Mouse (Mus musculus) midbrain, embryonic 10.5 days (tissue): Measurements from ENCODE around the gene Plet1. TPM values are rescaled to one million over a fixed set of nuclear protein-coding genes. Genes with fewer than 3 reads are reported as not detected.

Experiments used
- DNase-seq: peaks from one replicate; pipeline ENCODE4 v3.0.0-alpha.2; 2017; ENCODE audit warnings: low spot score
- H3K27ac ChIP-seq: fragments of 300-500 bp; sonication (generic); replicated peaks from 2 replicates; pipeline ENCODE4 v1.5.1; 2016; ENCODE audit warnings: mild to moderate bottlenecking
- H3K27me3 ChIP-seq: fragments of 300-500 bp; sonication (generic); 2 replicates; pipeline ENCODE4 v1.6.1; 2016; ENCODE audit warnings: low read depth, mild to moderate bottlenecking; ENCODE audit not compliant: poor library complexity, severe bottlenecking
- H3K36me3 ChIP-seq: fragments of 300-500 bp; sonication (generic); 2 replicates; pipeline ENCODE4 v1.6.1; 2016; ENCODE audit warnings: mild to moderate bottlenecking, moderate library complexity
- H3K4me1 ChIP-seq: fragments of 300-500 bp; sonication (generic); 2 replicates; pipeline ENCODE4 v1.6.1; 2016
- H3K4me3 ChIP-seq: fragments of 300-500 bp; sonication (generic); 2 replicates; pipeline ENCODE4 v1.5.1; 2016; ENCODE audit warnings: mild to moderate bottlenecking, moderate library complexity
- H3K9me3 ChIP-seq: fragments of 300-500 bp; sonication (generic); replicated peaks from 2 replicates; pipeline ENCODE4 v1.6.1; 2016; ENCODE audit warnings: mild to moderate bottlenecking
- WGBS: fragments of 180-500 bp; shearing (Covaris S2); methylation state at CpG from one replicate; pipeline ENCODE4 v1.1.7; 2016; 5-methylcytosine and 5-hydroxymethylcytosine counted together
- polyA plus RNA-seq: library from polyadenylated mRNA; unstranded; fragments of >200 nt; fragmentation: Nextera tagmentation; extraction: Ambion mirVana; gene quantifications from 2 replicates; pipeline ENCODE4 v1.2.1, GENCODE M21; 2016

Gene Plet1
- polyA plus RNA-seq, 1 experiment from 2014 or later, result 0.36 TPM

DNA sequence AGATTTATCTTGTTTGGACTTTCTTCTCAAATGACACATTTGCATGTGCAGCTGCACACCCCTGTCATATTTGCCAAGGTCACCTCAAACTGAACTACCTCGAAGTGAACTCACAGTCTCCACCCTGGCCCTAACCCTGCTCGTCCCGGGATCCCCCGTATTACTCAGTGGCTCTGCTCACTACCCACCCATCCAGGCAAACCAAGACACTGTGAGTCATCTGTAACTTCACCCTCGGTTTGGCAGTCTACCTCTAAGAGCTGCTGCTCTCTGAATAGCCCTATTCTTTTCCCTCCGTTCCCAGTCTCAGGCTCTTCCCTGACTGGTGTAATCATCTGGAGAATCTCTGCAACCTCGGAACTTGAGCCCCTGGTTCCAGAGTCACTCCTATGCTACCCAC is 17.7 kb upstream of the Plet1 start:
- no peak overlapping the region for H3K4me3 ChIP-seq
- no peaks in the 10 kb centered on the region for H3K36me3 ChIP-seq
- H3K9me3 ChIP-seq, result no peaks in the 10 kb centered on the region
- 0 out of 2 replicates have a peak, but pooled peaks cover 5% of the 10 kb centered on the region for H3K27me3 ChIP-seq
- H3K4me1 ChIP-seq, result peaks cover 19% of the 10 kb centered on the region
- no peak overlapping the region for H3K27ac ChIP-seq
- no peak for DNase-seq
- WGBS, result 74% methylated on average over 7 of the region's 7 CpGs

DNA sequence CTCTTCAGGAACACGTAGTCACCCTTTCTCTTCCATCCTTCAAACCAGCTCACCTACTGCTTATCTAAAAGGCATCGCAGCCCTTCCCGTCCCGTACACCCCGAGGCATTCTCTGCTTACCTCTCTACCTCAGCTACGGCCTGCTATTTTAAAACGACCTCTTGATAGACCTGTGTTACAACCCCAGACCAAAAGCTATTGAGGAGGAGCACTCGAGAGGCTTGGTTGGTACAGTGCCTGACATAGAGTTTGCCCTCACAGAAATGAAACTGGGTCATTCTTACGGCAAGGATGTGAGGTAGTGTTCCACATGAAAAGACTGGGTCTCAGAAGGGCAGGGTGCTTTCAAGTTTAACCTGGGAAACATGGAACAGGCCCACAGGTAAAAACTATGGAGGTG is 17.1 kb upstream of the Plet1 start:
- Histone ChIP-seq H3K27ac (no peak overlapping the region), H3K4me3 (no peak overlapping the region), H3K27me3 (0 out of 2 replicates have a peak, but pooled peaks cover 5% of the 10 kb centered on the region), H3K9me3 (no peaks in the 10 kb centered on the region), H3K4me1 (peaks cover 19% of the 10 kb centered on the region), H3K36me3 (no peaks in the 10 kb centered on the region)
- no peak for DNase-seq
- WGBS, result 93% methylated on average over 9 of the region's 9 CpGs

DNA sequence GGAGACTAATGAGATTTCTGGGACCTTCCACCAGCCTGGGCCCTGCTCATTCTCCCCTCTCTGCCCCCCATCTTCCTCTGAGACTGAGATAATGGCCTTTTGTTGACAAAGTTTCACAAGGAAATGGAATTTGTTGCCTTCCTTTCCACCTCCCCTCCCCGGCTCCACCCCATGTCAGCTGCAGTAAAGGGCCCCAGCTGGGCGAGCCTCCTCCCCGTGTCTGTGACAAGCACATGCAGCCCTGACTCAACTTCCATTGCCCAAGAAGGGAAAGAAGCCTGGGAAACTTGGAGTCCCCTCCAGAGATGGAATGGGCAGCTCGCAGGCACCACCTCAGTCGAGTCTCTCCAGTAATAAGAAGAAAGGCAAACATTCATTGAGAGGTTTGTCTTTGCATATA is 15.5 kb upstream of the Plet1 start:
- Histone ChIP-seq H3K9me3 (no peaks in the 10 kb centered on the region), H3K4me3 (no peak overlapping the region), H3K4me1 (peaks cover 19% of the 10 kb centered on the region), H3K27me3 (0 out of 2 replicates have a peak, but pooled peaks cover 6% of the 10 kb centered on the region), H3K36me3 (no peaks in the 10 kb centered on the region), H3K27ac (peak overlapping the region; percentile 46; the same call in 1 of the 2 replicates)
- WGBS, result 10% methylated on average over 5 of the region's 5 CpGs
- no peak for DNase-seq

DNA sequence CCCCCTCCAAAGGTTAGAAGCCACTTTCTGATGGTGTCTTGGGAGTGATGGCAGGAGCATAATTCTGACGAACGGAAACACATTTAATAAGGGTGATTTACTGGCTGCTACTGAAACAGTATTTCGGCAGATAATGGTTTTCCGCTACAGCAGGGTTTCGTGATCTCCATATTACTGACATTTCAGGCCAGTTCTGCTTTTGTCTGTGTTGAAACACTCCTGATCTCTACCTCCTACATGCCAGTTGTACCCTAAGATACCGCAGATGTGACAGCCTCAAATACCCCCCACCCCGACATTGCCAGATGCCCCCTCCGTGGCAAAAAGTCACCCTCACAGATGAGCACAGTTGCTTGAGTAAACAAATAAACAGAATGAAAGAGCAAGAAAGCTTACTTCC is 14.8 kb upstream of the Plet1 start:
- Histone ChIP-seq H3K27me3 (0 out of 2 replicates have a peak, but pooled peaks cover 9% of the 10 kb centered on the region), H3K27ac (no peak overlapping the region), H3K4me3 (no peak overlapping the region), H3K9me3 (no peaks in the 10 kb centered on the region), H3K4me1 (peaks cover 19% of the 10 kb centered on the region), H3K36me3 (no peaks in the 10 kb centered on the region)
- DNase-seq, result no peak
- WGBS, result 35% methylated on average over 8 of the region's 8 CpGs

DNA sequence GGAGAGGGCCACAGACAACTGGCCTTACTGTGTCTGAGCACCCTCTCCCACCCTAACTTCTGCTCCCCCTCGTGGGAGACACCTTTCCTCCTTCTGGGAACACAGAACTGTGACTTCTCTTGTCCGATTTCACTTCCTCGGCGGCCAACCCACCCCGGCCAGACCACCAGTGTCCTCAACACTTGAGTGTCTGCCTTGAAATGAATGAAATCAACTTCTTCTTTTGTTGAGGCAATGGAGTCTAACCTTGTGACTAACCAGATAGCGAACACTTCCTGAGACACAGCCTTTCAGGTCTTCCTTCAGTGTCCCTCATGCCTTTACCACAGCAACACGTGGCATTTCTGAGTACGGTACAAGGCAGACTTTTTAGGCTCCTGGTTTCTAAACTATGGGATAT is 11.6 kb upstream of the Plet1 start:
- Histone ChIP-seq H3K4me1 (peaks cover 31% of the 10 kb centered on the region), H3K9me3 (no peaks in the 10 kb centered on the region), H3K36me3 (no peaks in the 10 kb centered on the region), H3K4me3 (no peak overlapping the region), H3K27ac (no peak overlapping the region), H3K27me3 (0 out of 2 replicates have a peak, but pooled peaks cover 9% of the 10 kb centered on the region)
- no peak for DNase-seq
- WGBS, result 85% methylated on average over 8 of the region's 8 CpGs

DNA sequence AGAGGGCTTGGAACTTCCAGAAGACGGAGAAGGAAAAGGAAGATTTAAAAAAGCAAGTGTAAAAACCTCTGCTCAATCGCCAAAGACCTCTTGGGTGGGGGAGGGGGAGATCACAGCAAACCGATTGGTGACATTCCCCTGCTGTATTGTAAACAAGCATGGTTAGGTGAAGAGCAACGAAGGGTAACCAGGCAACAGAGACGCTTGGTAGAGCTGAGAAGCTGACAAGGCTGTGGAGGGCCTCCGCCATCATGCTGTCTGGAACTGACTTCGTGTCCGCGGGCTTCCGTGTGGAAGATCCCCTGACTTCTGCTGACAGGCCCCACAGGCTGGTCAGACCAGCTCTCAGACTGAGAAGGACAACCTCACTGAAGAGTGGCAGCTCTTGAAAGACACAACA is 8.8 kb upstream of the Plet1 start:
- Histone ChIP-seq H3K27ac (peak overlapping the region; percentile 23; the same call in 1 of the 2 replicates), H3K36me3 (no peaks in the 10 kb centered on the region), H3K9me3 (no peaks in the 10 kb centered on the region), H3K4me1 (peaks cover 12% of the 10 kb centered on the region), H3K27me3 (0 out of 2 replicates have a peak, but pooled peaks cover 4% of the 10 kb centered on the region), H3K4me3 (peak overlapping the region; percentile 35; the same call in 1 of the 2 replicates)
- WGBS, result 7% methylated on average over 10 of the region's 10 CpGs
- peak; percentile 28 for DNase-seq

DNA sequence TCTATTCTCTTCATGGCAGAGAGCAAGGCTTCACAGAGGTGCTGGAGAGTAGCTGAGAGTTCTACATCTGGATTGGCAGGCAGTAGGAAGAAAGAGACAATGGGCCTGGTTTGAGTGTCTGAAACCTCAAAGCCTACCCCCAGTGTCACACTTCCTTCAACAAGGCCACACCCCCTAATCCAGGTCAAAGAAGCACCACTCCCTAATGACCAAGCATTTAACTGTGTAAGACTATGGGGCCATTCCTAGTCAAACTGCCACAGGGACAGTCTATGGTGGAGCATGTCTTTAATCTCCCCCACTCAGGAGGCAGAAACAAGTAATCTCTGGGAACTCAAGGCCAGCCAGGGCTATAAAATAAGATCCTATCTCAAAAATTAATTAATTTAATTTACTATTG is 3.5 kb upstream of the Plet1 start:
- Histone ChIP-seq H3K9me3 (no peaks in the 10 kb centered on the region), H3K27ac (no peak overlapping the region), H3K4me1 (peaks cover 11% of the 10 kb centered on the region), H3K27me3 (no peaks in the 10 kb centered on the region), H3K4me3 (no peak overlapping the region), H3K36me3 (no peaks in the 10 kb centered on the region)
- DNase-seq, result no peak

DNA sequence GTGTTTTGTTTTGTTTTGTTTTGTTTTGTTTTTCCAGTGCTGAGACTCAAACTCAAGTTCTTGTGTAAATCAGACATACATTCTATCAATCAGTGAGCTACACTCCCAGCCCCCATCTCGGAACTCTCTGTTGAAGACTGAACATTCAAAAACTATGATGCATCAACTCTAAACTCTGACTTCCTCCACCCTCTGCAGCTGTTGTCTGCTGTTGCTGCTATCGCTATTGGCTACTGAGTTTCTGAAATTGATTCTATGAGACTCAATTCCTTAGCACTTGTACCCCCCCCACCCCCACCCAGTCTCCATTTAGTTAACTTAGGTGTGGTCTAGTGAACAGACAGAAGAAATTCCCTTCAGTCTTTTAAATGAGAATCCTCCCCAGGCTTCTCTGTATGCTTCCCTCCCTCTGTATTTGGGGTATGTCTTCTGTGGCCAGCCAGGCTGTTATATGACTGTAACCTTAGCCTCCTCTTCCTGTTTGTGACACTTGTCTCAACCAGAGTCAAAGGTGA is 2.7 kb upstream of the Plet1 start:
- Histone ChIP-seq H3K27ac (no peak overlapping the region), H3K4me3 (no peak overlapping the region), H3K4me1 (peaks cover 16% of the 10 kb centered on the region), H3K9me3 (no peaks in the 10 kb centered on the region), H3K36me3 (no peaks in the 10 kb centered on the region), H3K27me3 (peaks cover under 1% of the 10 kb centered on the region; the same call in 1 of the 2 replicates)
- no peak for DNase-seq
- 93% methylated on average over 2 of the region's 2 CpGs for WGBS

DNA sequence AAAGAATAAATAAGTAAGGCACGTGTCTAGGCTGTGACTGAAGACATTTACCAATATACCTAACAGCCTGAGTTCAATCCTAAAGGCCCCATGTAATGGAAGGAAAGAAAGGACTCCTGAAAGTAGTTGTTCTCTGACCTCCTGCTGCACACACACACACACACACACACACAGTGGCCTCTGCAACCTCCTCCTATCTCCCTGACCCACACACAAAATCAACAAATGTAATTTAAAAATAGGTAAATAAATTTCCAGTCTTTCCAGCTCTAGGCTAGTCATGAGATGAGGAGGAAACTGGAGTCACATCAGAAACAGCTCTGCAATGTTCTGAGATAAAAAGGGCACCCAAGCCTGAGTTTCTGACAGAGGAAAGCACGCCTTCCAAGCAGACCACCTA is 548 bp upstream of the Plet1 start:
- H3K27me3 ChIP-seq, result peaks cover 7% of the 10 kb centered on the region; the same call in 1 of the 2 replicates
- H3K9me3 ChIP-seq, result no peaks in the 10 kb centered on the region
- no peak overlapping the region for H3K27ac ChIP-seq
- 67% methylated on average over 2 of the region's 2 CpGs for WGBS
- DNase-seq, result no peak
- no peaks in the 10 kb centered on the region for H3K36me3 ChIP-seq
- peaks cover 19% of the 10 kb centered on the region for H3K4me1 ChIP-seq
- no peak overlapping the region for H3K4me3 ChIP-seq

DNA sequence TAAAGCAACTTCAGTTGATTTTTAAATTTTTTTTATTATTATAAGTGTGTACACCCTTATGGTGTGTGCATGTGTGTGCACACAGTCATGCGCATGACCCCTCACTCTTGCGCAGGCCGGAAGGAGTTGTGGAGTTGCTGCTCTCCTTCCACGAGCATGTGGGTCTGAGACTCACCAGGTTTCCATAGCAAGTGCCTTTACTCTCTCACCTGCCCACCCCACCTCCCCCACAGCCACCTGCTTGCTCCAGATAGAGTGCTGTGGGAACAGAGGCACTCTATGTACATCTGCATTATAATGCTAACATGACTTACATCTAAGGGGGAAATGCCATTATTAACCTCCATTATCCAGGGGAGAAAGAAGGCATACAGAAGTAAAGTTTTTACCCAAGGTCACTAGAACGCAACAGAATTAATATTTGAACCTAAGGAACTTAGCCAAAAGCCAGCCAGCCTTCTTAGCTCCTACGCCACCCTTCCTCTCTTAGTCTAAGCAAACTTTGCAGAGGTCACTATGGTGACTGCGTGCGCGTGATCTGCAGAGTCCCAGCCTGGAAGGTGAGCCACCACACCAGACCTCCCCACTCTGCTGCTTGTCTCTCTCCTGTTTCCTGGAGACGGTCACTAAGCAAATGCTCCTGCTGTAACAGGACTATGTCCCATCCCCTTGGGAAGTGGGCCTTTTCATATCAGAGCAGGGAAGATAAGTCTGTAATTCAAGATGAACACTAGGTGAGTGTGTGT is 1.3 kb downstream of the Plet1 start:
- no peaks in the 10 kb centered on the region for H3K36me3 ChIP-seq
- no peaks in the 10 kb centered on the region for H3K9me3 ChIP-seq
- peaks cover 7% of the 10 kb centered on the region; the same call in 1 of the 2 replicates for H3K27me3 ChIP-seq
- H3K27ac ChIP-seq, result peak overlapping the region; percentile 67
- 69% methylated on average over 10 of the region's 10 CpGs for WGBS
- peak overlapping the region; percentile 5 for H3K4me3 ChIP-seq
- peaks cover 20% of the 10 kb centered on the region for H3K4me1 ChIP-seq
- no peak for DNase-seq

DNA sequence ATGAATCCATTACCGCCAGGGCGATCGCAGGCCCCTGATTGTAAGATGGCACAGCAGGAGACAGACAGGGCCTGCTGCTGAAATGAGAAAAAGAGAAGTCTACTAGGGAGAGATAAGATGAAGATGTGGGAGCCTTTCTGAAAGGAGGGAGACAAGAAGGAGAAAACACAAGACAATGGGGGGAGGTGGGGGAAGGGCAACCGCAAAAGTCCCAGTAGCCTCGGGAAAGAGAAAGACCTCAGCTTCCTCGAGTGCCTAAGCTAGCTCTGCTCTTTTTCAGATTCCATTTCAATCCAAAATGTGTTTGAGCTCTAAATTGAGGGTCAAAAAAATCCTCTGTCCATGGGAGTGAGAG is 1.8 kb downstream of the Plet1 start:
- no peaks in the 10 kb centered on the region for H3K9me3 ChIP-seq
- peaks cover 7% of the 10 kb centered on the region; the same call in 1 of the 2 replicates for H3K27me3 ChIP-seq
- 23% methylated on average over 6 of the region's 6 CpGs for WGBS
- peak overlapping the region; percentile 5 for H3K4me3 ChIP-seq
- H3K36me3 ChIP-seq, result no peaks in the 10 kb centered on the region
- no peak for DNase-seq
- H3K27ac ChIP-seq, result peak overlapping the region; percentile 67
- H3K4me1 ChIP-seq, result peaks cover 25% of the 10 kb centered on the region

DNA sequence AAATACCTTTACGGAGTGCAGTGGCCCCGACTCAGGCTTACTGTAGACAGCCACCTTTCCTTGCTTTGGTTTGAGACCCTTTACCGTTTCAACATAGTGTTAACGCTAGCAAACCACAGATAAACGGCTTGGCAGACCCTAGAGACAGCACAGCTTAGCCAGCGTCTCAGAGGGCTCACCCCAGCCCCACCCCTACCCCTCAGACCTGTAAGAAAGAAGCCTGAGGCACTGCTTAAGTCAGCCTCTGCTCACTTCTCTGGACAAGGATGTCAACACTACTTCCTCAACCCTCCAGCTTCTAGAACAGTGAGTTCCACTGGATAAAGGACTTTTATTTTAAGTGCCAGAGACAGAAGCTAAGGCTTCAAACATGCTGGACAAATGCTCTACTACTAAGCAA is 2.2 kb downstream of the Plet1 start:
- peak overlapping the region; percentile 67 for H3K27ac ChIP-seq
- WGBS, result 21% methylated on average over 6 of the region's 6 CpGs
- DNase-seq, result no peak
- H3K4me1 ChIP-seq, result peaks cover 25% of the 10 kb centered on the region
- no peaks in the 10 kb centered on the region for H3K9me3 ChIP-seq
- peaks cover 7% of the 10 kb centered on the region; the same call in 1 of the 2 replicates for H3K27me3 ChIP-seq
- no peaks in the 10 kb centered on the region for H3K36me3 ChIP-seq
- H3K4me3 ChIP-seq, result peak overlapping the region; percentile 5; the same call in 1 of the 2 replicates

DNA sequence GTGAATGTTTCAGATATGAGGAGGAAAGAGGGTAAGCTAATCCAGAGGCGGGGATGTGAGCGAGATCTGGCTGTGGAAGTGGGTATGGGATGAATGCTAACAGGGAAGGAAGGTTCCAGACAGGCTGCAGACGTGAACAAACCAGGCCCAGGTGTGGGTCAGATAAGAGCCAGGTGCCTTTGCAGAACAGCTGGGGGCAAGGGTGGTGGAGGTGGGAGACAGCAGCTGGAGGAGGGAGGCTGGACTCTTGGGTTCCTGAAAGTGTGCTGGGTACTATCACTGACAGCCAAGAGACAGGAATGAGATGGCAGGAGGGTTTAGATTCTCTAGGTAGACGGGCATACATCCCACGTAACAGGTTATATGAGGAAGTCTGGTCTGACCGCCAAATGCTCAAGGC is 2.8 kb downstream of the Plet1 start:
- H3K4me3 ChIP-seq, result no peak overlapping the region
- H3K36me3 ChIP-seq, result no peaks in the 10 kb centered on the region
- H3K27ac ChIP-seq, result no peak overlapping the region
- no peaks in the 10 kb centered on the region for H3K9me3 ChIP-seq
- H3K4me1 ChIP-seq, result peaks cover 25% of the 10 kb centered on the region
- peaks cover 7% of the 10 kb centered on the region; the same call in 1 of the 2 replicates for H3K27me3 ChIP-seq
- no peak for DNase-seq
- 77% methylated on average over 6 of the region's 6 CpGs for WGBS
